Mouse (Mus musculus) natural killer cell, adult 2 months (primary cell): Measurements from ENCODE around the gene Cd300a.

ENCODE experiments used
- DNase-seq, 2 experiments: peaks; one replicate each; pipeline ENCODE4 v3.0.0; 2022; ENCODE audit warnings: low spot score in 2 of 2

Cd300a gene

GRCm38 (mm10) chr11:114889991-114890518 is at the start of gene Cd300a:
TSS of gene Cd300a (plus strand) at chr11:114890041.
- no peak for DNase-seq

- DNase-seq: no peak
Observed at GRCm38 (mm10) chr11:114843818-114844463, 45.9 kb upstream of the Cd300a start.

GRCm38 (mm10) chr11:114844464-114845220 is 45.2 kb upstream of the Cd300a start:
- DNase-seq: no peak

GRCm38 (mm10) chr11:114846336-114846735 is 43.5 kb upstream of the Cd300a start:
- DNase-seq: no peak

- DNase-seq: no peak
Observed at GRCm38 (mm10) chr11:114847008-114847407, 42.8 kb upstream of the Cd300a start.

- DNase-seq: no peak
Observed at GRCm38 (mm10) chr11:114849572-114849971, 40.3 kb upstream of the Cd300a start.

GRCm38 (mm10) chr11:114850066-114850451 is 39.8 kb upstream of the Cd300a start:
- DNase-seq: no peak

- DNase-seq: no peak
Observed at GRCm38 (mm10) chr11:114850452-114851268, 39.2 kb upstream of the Cd300a start, which contains the start of gene Gprc5c. TSS of gene Gprc5c (plus strand) at chr11:114851152.

- DNase-seq: no peak
Observed at GRCm38 (mm10) chr11:114851269-114851607, 38.6 kb upstream of the Cd300a start.

- DNase-seq: no peak
Observed at GRCm38 (mm10) chr11:114851608-114852310, 38.1 kb upstream of the Cd300a start.

- no peak for DNase-seq
Observed at GRCm38 (mm10) chr11:114852311-114853173, 37.3 kb upstream of the Cd300a start.

GRCm38 (mm10) chr11:114853174-114853838 is 36.5 kb upstream of the Cd300a start:
- DNase-seq: no peak

GRCm38 (mm10) chr11:114854581-114854980 is 35.3 kb upstream of the Cd300a start:
- DNase-seq: no peak

- DNase-seq: no peak
Observed at GRCm38 (mm10) chr11:114856125-114856524, 33.7 kb upstream of the Cd300a start.

- DNase-seq: peak in 1 of 2 experiments; percentile 28
Observed at GRCm38 (mm10) chr11:114858641-114859040, 31.2 kb upstream of the Cd300a start.

GRCm38 (mm10) chr11:114861057-114861456 is 28.8 kb upstream of the Cd300a start:
- no peak for DNase-seq

GRCm38 (mm10) chr11:114862687-114863086 is 27.2 kb upstream of the Cd300a start:
- no peak for DNase-seq

GRCm38 (mm10) chr11:114863918-114864420 is 25.9 kb upstream of the Cd300a start:
- no peak for DNase-seq

GRCm38 (mm10) chr11:114865999-114866398 is 23.8 kb upstream of the Cd300a start:
- no peak for DNase-seq
